Mouse (Mus musculus) cerebellum, adult 18-20 months (tissue): Measurements from ENCODE around the gene Ubash3b.
A peak's percentile ranks its signal among the peaks of the same experiment; 100 is the strongest.

Source experiments
- DNase-seq, 2 experiments: peaks; one replicate each; pipeline ENCODE4 v3.0.0; 2021

Gene Ubash3b

GRCm38 (mm10) chr9:41161413-41161812 is at the start of gene Ubash3b:
Ubash3b (minus strand) TSS chr9:41161697.
- no peak for DNase-seq

DNA sequence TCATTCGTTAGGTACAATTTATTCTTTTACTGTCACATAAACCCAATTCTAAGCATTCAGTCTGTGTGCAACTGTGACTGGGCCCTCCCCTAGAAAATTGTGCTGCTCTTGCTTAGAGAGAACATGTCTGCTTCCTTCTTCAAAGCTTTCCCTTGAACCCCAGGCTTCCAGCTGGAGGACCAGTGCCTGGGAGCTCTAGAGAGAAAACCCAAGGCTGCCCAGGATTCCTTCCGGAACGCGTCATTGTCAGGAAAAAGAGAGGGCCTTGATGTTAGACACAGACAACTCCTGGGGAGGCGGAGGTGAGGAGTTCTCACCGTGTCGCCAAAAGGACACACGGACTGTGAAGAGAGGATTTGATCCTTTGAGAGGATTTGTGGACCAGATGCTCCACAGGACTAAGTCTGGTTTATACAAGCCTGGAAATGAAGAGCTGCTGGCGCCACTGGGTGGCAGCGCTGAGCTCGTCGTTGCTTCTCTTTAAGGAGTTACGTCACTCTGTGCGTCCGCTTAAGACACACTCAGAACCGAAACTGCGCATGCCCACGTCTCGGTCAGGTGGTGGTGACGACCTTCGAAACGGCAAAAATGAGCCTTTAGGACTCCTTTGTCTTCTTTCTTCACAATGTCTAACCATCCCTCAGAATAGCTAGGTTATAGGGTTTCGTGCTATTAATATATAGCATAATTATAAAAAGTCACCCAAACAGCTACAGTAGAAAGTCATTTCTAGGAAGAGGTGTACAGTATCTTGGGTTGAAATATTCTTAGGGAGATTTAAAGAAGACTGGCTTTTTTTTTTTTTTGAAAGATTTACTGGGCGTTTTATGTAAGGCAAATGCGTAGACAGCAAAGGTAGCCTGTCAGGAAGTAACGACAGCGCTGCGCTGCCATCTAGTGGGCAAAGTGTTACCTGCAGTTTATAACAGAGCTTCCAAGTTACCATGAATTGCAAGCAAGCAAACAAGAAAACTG is 45.9 kb upstream of the Ubash3b start:
- peak; percentile 93 to 95 for DNase-seq

GRCm38 (mm10) chr9:41206717-41207116 is 45.2 kb upstream of the Ubash3b start:
- DNase-seq = no peak

DNA sequence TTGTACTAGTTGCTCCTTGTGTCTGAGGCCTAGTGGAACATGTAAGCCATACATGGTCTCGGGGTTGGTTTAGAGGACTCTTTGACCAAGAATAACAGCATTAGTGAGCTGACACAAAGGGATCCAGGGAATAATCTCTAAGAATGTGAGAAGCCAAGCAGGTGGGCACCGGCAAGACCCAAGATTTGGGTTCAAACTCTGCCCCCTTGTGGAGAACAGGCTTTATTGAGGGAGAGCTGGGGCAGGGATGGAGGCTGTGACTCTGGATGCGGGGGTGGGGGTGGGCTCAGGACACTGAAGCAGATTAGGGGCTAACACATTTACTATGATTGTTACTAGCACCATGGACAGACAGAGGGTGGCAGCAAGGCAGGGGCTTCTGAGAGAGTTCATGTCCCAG is 43.8 kb upstream of the Ubash3b start:
- no peak for DNase-seq

DNA sequence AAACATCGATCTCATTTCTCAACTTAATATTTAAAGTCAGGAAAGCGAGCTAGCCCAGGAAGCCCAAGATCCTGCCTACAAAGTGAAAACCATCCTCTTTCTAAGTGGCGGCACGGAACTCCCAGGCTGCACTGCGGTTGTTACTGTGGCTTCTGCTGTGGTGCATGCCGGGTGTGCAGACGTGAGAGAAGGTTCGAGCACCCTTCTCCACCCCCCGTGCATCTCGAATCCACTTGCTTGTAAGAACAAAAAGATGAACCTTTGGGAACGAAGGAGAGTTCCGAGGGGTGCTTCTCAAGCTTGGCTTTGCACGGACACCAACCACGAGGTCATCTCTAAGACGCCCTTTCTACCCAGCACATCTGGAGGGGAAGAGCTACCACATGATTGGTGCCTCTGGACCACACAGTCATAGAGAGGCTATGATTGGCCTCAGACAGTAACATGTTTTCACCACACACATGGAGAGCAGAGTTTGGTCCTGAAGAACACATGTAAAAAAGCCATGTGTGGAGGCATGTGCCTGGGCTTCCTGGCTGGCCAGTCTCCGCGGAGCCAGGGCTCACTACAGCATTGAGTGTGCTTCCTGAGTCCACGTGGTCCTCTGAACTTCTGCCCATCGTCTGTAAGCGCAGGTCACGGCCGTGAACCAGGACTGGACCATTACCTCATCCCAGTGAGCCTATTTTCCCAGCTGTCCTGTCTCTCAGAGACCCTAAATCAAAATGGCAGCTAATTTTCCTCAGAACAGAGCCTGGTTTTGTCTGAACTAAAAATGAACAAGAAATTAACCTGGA is 38.2 kb upstream of the Ubash3b start:
- peak in 1 of 2 experiments; percentile 53 for DNase-seq

- DNase-seq = peak; percentile 91 to 92
Measured at GRCm38 (mm10) chr9:41198501-41199265, 37.2 kb upstream of the Ubash3b start.

- DNase-seq = peak; percentile 43 to 52
Measured at GRCm38 (mm10) chr9:41195742-41196311, 34.3 kb upstream of the Ubash3b start.

DNA sequence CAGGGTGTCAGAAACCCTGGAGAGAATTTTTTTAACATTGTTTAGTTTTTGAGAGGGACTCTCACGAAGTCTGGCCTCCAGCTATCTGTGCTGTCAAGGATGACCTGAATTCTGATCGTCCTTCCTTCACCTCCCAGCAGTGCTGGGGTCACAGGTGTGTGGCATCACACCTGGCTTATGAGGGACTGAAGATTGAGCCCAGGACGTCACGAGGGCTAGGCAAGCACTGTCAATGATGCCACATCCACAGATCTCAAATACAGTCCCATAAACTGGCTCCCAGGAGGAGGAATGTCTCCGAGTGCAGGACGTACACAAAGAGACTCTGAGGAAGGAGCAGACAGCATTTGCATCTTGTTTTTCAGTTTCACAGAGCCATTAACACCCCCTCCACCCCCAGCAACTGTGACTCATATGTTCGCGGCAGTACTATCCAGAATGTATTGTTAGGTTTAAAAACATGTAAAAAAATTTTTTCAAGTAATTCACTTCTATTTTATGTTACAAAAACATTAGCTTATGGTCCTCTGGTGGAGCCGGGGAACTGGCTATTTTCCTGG is 30.2 kb upstream of the Ubash3b start:
- DNase-seq = peak in 1 of 2 experiments; percentile 41

DNA sequence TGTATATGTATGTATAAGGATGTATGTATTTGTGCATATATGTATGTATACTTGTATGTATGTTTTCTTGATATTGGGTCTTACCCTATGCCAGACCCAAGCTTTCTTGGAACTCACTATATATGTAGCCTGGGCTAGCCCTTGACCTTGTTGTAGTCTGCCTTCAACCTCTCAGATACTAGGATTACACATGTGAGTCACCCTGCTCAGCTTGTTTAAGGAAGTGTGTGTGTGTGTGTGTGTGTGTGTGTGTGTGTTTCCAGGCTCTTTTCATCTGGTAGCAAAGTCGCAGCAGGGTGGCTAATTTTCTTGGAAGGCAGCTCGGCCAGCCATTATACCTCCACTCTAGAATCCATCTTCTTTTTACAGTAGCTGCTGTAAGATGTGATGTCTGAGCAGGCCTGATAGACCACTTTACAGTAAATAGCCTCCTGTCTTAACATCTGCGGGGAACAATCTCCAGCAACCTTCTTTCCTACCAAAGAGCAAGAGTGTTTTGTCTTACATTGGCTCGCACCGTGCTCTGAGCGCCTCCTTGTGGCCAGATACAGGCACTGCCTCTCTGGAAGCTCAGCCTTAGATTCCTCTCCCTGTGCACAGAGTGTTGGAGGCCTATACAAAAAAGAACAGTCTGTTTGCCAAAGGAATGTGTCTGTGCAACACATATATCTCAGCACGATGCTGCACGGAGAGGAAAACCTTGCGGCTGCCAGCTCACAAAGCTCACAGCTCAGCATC is 29.4 kb upstream of the Ubash3b start:
- DNase-seq = peak; percentile 90 to 93

GRCm38 (mm10) chr9:41187939-41188338 is 26.4 kb upstream of the Ubash3b start:
- DNase-seq = no peak

DNA sequence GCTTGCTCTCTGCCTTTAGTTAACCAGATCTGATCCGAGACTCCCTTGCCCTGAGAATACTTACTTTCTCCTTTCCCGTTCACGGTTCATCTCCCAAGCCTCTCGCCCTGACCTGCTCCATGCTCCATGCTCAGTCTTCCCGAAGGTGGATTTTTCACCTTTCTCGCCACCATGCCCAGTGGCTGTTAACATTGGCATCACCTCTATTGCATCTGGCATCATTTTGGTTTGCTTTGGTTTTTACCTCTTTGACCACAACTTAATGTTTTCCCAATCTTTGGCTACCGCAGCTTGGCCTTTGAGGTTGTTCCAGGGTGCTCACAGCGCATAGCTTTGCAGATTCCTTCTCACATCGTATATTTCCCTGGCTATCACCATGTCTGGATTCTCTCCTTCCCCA is 26.0 kb upstream of the Ubash3b start:
- no peak for DNase-seq

DNA sequence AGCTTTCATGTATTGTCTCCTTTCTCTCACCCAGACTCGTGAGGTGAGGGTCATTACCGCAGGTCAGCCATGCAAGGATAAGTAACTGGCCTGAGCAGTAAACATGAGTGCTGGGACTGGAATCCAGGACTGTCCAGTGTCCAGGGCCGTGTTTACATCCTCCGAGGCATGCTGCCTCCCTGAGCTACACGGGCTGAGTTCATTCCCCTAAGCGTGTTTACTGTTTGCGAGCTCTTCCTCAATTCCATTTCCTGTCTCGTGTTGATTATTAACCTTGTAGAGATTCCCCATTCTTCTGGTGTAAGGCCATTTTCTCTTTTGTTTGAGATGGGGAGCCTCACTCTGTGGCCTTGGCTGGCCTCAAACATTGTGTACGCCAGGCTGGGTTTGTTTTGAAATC is 23.8 kb upstream of the Ubash3b start:
- DNase-seq = no peak

- peak; percentile 78 to 83 for DNase-seq
Measured at GRCm38 (mm10) chr9:41182550-41182949, 21.1 kb upstream of the Ubash3b start.

DNA sequence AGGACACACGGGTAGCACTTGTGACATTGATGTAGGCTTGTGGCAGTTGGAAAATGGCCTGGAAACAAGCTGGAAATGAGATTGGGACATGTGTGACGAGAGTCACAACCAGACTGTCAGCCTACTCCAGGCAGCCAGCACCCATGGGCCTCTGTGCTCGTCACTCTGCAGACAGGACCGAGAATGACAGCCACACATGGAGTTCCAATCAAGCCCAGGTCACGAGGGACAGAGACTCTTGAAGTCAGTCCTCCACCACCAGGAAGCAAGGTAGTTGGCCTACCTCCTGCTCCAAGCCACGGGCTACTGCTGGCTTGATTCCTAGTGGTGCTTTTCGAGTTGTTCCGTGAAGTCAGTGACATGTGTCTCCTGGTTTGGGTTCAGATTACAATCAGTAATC is 20.3 kb upstream of the Ubash3b start:
- DNase-seq = peak in 1 of 2 experiments; percentile 45

DNA sequence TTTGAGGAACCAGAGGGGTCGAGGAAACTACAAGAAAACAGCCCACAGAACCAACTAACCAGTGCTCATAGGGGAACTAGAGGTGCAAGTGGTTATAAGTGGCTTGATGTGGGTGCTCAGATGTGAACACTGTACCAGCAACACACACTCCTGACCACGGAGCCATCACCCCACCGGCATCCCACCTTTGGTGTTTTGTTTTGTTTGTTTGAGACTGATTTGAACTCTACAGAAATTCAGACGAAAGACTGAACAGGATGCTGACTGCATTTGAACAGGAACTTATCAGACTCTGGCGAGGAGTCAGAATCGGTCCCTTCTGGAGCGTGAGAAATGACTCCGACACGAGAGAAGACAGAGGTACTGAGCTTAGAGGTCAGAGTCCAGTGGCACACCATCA is 19.9 kb upstream of the Ubash3b start:
- no peak for DNase-seq

- DNase-seq = no peak
Measured at GRCm38 (mm10) chr9:41179056-41179455, 17.6 kb upstream of the Ubash3b start.

DNA sequence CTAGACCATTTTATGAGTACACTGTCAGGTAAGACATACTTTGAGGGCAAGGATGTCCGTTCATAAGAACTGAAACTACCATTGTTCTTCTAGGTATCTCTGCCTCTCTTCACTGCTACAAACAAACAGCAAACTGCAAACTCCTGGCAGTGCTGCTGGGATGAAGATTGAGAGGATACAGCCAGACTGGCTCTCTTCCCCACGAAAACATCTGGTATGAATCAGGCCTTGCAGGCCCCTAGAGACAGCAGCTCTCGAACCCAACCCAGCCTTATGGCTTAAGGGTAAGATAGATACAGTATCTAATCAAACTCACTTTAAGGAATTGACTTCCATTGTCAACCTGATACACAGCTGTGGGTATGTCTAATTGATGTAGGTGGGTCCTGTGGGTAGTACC is 11.7 kb upstream of the Ubash3b start:
- no peak for DNase-seq

DNA sequence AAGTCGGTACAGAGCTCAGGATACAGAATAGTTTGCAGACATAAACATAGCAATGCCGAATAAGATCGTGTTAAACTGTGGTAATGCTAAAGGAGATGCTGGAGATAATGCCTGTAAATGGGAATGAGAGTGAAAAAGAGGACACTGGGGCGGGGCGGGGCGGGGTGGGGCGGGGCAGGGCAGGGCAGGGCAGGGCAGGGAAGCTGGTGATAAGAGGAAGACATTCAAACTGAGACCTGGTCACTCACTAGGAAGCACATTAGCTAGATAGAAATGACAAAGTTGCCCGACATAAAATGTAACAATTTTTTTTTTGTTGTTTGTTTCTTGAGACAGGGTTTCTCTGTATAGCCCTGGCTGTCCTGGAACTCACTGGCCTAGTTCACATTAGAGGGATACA is 10.9 kb upstream of the Ubash3b start:
- DNase-seq = no peak

DNA sequence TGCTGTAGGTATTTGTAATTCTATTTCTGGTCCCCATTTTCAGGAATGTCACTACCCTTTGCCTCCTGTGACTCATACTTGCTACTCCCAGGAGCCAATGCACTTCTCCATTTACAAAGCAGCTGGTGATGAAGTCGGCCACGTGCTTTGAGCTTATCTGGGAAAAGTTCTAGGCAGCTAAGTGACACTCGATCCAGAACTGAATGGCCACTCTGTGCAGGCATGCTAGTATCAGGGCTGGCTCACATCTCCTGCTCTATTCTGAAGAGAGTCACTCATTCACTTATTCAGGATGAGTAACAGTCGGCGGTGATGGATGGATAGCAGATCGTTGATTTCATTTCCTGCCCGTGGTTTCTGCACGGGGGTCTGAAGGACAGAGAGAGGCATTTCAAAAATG is 8.5 kb upstream of the Ubash3b start:
- no peak for DNase-seq

DNA sequence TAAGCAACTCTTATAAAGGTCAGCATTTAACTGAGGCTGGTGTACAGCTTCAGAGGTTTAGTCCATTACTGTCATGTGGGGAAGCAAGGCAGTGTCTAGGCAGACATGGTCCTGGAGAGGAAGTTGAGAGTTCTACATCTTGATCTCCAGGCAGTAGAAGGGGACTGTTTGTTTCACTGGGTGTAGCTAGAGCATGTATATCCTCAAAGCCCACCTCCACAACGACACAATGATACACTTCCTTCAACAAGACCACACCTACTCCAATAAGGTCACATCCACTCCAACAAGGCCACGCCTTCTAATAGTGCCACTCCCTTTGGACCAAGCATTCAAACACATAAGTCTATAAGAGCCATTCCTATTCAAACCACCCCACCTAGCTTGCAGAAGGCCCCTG is 7.2 kb upstream of the Ubash3b start:
- no peak for DNase-seq

DNA sequence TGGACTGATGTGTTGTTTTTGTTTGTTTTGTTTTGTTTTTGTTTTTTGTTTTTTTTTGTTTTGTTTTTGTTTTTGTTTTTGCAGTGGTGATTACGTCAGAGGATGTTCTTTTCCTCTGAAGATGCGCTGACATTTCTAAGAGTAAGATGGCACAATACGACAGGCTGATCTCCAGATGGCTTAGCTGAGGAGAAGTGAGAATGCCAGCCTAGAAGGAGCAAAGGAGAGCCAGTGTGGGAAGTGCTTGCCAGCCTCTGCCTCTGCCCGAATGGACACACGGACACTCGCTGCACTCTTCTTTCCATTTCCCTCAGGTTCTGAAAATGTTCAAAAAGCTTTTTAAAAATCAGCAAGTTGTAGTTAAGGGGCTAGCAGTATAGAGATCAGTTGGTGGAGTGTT is 6.7 kb upstream of the Ubash3b start:
- DNase-seq = no peak

- no peak for DNase-seq
Measured at GRCm38 (mm10) chr9:41166886-41167285, 5.4 kb upstream of the Ubash3b start.
